Mouse (Mus musculus) liver, adult 2 months (tissue): Measurements from ENCODE around the gene Upf2. TPM values are rescaled to one million over a fixed set of nuclear protein-coding genes. Genes with fewer than 3 reads are reported as not detected.
"Not testable (repeated sequence)": the region's sequence is repeated elsewhere in the genome, so short reads cannot be mapped to it uniquely, and the experiment has no call there.

ENCODE experiments used
- DNase-seq: peaks from one replicate; pipeline ENCODE4 v3.0.0-alpha.2; 2011; ENCODE audit warnings: low read depth, low spot score; ENCODE audit errors: extremely low read depth
- H3K27ac ChIP-seq: fragments of 200-500 bp; replicated peaks from 2 replicates; pipeline ENCODE4 v1.5.1; 2012; ENCODE audit warnings: low read depth, mild to moderate bottlenecking, control low read depth, inconsistent platforms, low read length; ENCODE audit not compliant: insufficient read depth
- H3K27me3 ChIP-seq: fragments of 200-500 bp; 2 replicates; pipeline ENCODE4 v1.6.1; 2012; ENCODE audit warnings: mild to moderate bottlenecking, moderate library complexity, low read length, inconsistent platforms; ENCODE audit not compliant: control insufficient read depth, insufficient read depth
- H3K36me3 ChIP-seq: fragments of 200-500 bp; 2 replicates; pipeline ENCODE4 v1.6.1; 2012; ENCODE audit warnings: low read length, inconsistent platforms; ENCODE audit not compliant: control insufficient read depth, insufficient read depth
- H3K4me1 ChIP-seq: fragments of 200-500 bp; 2 replicates; pipeline ENCODE4 v1.6.1; 2011; ENCODE audit warnings: low read length; ENCODE audit not compliant: control insufficient read depth, insufficient read depth
- H3K4me3 ChIP-seq: fragments of 200-500 bp; 2 replicates; pipeline ENCODE4 v1.5.1; 2011; ENCODE audit warnings: low read depth, mild to moderate bottlenecking, control low read depth, low read length, moderate library complexity; ENCODE audit not compliant: insufficient read depth
- H3K79me2 ChIP-seq: fragments of 200-500 bp; 2 replicates; pipeline ENCODE4 v1.6.1; 2012; ENCODE audit warnings: inconsistent platforms, mild to moderate bottlenecking, low read length, moderate library complexity; ENCODE audit not compliant: control insufficient read depth, insufficient read depth
- H3K9ac ChIP-seq: fragments of 200-500 bp; 2 replicates; pipeline ENCODE4 v1.6.1; 2012; ENCODE audit warnings: low read depth, mild to moderate bottlenecking, control low read depth, inconsistent platforms, low read length
- CTCF ChIP-seq: fragments of 200-500 bp; IDR thresholded peaks from 2 replicates; pipeline ENCODE4 v1.5.1; 2011; ENCODE audit warnings: low read depth, low read length, control low read depth
- POLR2A ChIP-seq: fragments of 200-500 bp; IDR thresholded peaks from 2 replicates; pipeline ENCODE4 v1.6.1; 2011; ENCODE audit warnings: low read length, control low read depth; ENCODE audit not compliant: insufficient read depth; ENCODE audit errors: extremely low read depth
- WGBS: fragments of 180-500 bp; shearing (Covaris S2); methylation state at CpG from one replicate; pipeline ENCODE4 v1.1.7; 2018; 5-methylcytosine and 5-hydroxymethylcytosine counted together
- polyA plus RNA-seq: library from polyadenylated mRNA; depleted of rRNA; stranded (reverse); fragments of >200 nt; gene quantifications from 2 replicates; pipeline ENCODE4 v1.2.3, GENCODE M21; 2012
- total RNA-seq: library from RNA; depleted of rRNA; stranded (reverse); fragments of >200 nt; gene quantifications from 2 replicates; pipeline ENCODE4 v1.2.3, GENCODE M21; 2014

Gene Upf2
- total and polyA plus RNA-seq, 2 experiments = 1.6 to 10.1 TPM

DNA sequence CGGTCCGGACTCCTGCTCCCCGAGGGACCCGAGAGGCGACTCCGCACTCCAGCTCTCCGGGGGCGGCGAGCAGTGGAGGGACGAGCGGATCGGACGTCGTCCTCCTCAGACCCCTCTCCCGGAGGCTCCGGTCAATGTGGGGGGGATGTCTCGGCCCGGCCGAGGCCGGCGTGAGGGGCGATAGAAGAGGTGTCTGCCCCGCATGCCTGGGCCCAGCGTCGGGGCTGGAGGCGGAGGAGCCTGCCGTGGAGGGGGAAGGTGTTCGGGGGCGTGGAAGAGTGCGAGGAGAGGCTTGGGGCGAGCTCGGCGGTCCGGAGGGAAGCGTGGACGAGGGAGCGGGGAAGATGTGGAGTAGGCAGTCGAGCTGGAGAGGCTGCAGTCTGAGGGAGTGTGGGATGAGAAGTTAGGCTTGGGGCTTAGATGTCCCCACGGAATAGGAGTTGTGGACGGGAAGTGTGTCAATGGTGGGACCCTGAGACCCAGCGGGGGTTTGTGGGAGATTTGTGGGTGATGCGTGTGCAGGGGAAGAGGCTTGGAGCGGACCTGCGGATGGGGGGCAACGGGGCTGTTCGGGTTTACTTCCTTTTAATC, 447 bp downstream of the Upf2 start:
- under 1% methylated on average over 46 of the region's 46 CpGs for WGBS
- DNase-seq = no peak
- H3K4me3 ChIP-seq = peak overlapping the region; percentile 91
- peaks cover 14% of the 10 kb centered on the region; the same call in 1 of the 2 replicates for H3K4me1 ChIP-seq
- H3K9ac ChIP-seq = peak overlapping the region; percentile 92
- H3K27me3 ChIP-seq = no peaks in the 10 kb centered on the region
- peaks cover 15% of the 10 kb centered on the region for H3K79me2 ChIP-seq
- peak overlapping the region; percentile 80 for H3K27ac ChIP-seq
- H3K36me3 ChIP-seq = no peaks in the 10 kb centered on the region
- TF ChIP-seq CTCF (no peak), POLR2A (no peak)

DNA sequence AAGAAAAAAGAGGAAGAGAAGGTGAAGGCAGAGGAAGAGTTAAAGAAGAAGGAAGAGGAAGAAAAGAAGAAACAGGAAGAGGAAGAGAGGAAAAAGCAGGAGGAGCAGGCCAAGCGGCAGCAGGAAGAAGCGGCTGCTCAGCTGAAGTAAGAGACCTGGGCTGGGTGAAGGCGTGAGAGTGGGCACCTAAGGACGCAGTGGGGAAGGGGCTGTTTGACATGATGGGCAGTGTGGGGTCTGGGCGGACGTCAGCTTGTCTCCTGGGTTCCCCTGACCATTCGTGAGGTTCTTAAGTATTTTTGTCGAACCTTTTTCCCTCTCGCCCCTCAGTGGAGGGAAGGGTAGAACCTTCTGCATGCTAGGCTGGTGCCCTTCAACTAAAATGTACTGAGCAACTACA, 6.4 kb downstream of the Upf2 start:
- peaks cover 28% of the 10 kb centered on the region for H3K36me3 ChIP-seq
- DNase-seq = no peak
- WGBS = 94% methylated on average over 9 of the region's 9 CpGs

DNA sequence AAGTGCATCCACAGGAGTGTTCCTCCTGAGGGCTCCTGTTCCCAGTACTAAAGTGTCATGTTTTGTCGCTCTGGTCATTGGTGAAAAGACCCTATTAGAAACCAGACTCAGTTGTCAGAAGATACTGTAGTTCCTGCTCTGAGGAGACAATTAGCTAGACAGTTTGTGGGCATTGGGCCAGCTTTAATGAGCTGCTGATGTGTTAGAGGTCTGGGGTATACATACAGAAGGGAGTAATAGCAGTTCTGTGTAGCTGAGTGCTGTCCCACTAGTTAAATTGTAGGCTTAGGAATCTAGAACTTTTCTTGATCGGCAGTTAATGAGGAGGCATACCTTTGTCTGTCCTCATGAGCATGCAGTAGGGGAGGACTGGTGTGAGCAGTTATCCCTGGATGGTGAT, 11.0 kb downstream of the Upf2 start:
- no peak for DNase-seq
- Histone ChIP-seq H3K79me2 (peaks cover 8% of the 10 kb centered on the region; the same call in 1 of the 2 replicates), H3K9ac (no peak overlapping the region), H3K27ac (no peak overlapping the region), H3K4me1 (no peaks in the 10 kb centered on the region), H3K27me3 (no peaks in the 10 kb centered on the region), H3K4me3 (no peak overlapping the region), H3K36me3 (peaks cover 31% of the 10 kb centered on the region)
- 65% methylated on average over 2 of the region's 2 CpGs for whole genome bisulfite sequencing
- TF ChIP-seq CTCF (no peak), POLR2A (no peak)

More for the DNA sequence above, 6.4 kb downstream of the Upf2 start:
- H3K4me1 ChIP-seq = peaks cover 6% of the 10 kb centered on the region; the same call in 1 of the 2 replicates
- peaks cover 11% of the 10 kb centered on the region; the same call in 1 of the 2 replicates for H3K79me2 ChIP-seq
- TF ChIP-seq POLR2A (no peak), CTCF (no peak)
- H3K4me3 ChIP-seq = no peak overlapping the region
- H3K27me3 ChIP-seq = no peaks in the 10 kb centered on the region
- H3K9ac ChIP-seq = no peak overlapping the region
- H3K27ac ChIP-seq = no peak overlapping the region

DNA sequence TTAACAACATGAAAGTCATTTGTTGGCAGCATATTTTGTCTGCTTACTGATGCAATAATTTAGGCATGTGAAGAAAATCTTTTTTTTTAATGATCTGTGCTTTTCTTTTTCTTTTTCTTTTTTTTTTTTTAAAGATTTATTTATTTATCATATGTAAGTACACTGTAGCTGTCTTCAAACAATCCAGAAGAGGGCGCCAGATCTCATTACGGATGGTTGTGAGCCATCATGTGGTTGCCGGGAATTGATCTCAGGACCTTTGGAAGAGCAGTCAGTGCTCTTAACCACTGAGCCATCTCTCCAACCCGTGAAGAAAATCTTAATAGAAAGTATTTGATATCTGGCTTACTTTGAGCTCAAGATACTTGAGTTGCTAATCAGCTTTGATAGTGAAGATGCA, 12.5 kb downstream of the Upf2 start:
- DNase-seq = not testable (repeated sequence)

DNA sequence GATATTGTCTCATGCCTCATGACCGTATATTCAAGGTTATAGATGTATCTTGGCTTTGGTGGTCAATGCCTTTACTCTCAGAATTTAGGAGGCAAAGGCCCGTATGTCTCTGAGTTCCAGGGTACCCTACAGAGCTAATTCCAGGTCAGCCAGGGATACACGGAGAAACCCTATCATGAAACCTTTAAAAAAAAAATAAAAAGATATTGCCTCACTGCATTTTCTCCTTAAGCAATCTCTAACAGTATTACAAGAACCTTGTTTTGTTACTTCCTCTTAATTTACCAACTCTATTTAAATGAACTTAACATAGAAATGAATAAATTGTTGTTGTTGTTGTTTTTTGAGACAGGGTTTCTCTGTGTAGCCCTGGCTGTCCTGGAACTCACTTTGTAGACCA, 14.7 kb downstream of the Upf2 start:
- peaks cover 1% of the 10 kb centered on the region; the same call in 1 of the 2 replicates for H3K4me1 ChIP-seq
- TF ChIP-seq POLR2A (no peak), CTCF (no peak)
- H3K9ac ChIP-seq = no peak overlapping the region
- 86% methylated on average over 3 of the region's 3 CpGs for WGBS
- peaks cover 18% of the 10 kb centered on the region for H3K36me3 ChIP-seq
- H3K79me2 ChIP-seq = peaks cover 3% of the 10 kb centered on the region; the same call in 1 of the 2 replicates
- DNase-seq = no peak
- no peak overlapping the region for H3K27ac ChIP-seq
- no peak overlapping the region for H3K4me3 ChIP-seq
- H3K27me3 ChIP-seq = no peaks in the 10 kb centered on the region

More for the DNA sequence above, 12.5 kb downstream of the Upf2 start:
- H3K79me2 ChIP-seq, H3K9ac ChIP-seq, H3K27me3 ChIP-seq, H3K4me1 ChIP-seq, H3K4me3 ChIP-seq, H3K27ac ChIP-seq: not testable (repeated sequence)
- WGBS = 91% methylated on average over 4 of the region's 4 CpGs
- peaks cover 22% of the 10 kb centered on the region for H3K36me3 ChIP-seq

DNA sequence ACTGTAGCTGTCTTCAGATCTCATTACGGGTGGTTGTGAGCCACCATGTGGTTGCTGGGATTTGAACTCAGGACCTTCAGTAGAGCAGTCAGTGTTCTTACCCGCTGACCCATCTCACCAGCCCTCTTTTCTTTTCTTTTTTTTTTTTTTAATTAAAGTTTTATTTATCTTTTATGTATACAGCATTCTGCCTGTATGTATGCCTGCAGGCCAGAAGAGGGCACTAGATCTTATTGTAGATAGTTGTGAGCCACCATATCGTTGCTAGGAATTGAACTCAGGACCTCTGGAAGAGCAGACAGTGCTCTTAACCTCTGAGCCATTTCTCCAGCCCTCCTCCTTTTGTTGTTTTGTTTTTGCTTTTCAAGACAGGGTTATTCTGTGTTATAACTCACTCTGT, 19.4 kb downstream of the Upf2 start:
- H3K27ac ChIP-seq, DNase-seq, H3K79me2 ChIP-seq, H3K9ac ChIP-seq, H3K4me1 ChIP-seq, H3K27me3 ChIP-seq, H3K4me3 ChIP-seq: not testable (repeated sequence)
- peaks cover 13% of the 10 kb centered on the region for H3K36me3 ChIP-seq
- 90% methylated on average over 3 of the region's 3 CpGs for WGBS
